Mouse (Mus musculus): ENCODE data around the gene 2310034G01Rik. TPM values are rescaled to one million over a fixed set of nuclear protein-coding genes. Genes with fewer than 3 reads are reported as not detected.

Gene 2310034G01Rik
- total RNA-seq, 2 experiments from 2014 or later, result 0.77 to 1.2 TPM

- peak in 1 of 2 experiments; percentile 30 for DNase-seq (ENCODE audit: low spot score in 2 of 2)
Observed at GRCm38 (mm10) chr19:46329031-46329641, 21.0 kb downstream of the 2310034G01Rik start.

DNA sequence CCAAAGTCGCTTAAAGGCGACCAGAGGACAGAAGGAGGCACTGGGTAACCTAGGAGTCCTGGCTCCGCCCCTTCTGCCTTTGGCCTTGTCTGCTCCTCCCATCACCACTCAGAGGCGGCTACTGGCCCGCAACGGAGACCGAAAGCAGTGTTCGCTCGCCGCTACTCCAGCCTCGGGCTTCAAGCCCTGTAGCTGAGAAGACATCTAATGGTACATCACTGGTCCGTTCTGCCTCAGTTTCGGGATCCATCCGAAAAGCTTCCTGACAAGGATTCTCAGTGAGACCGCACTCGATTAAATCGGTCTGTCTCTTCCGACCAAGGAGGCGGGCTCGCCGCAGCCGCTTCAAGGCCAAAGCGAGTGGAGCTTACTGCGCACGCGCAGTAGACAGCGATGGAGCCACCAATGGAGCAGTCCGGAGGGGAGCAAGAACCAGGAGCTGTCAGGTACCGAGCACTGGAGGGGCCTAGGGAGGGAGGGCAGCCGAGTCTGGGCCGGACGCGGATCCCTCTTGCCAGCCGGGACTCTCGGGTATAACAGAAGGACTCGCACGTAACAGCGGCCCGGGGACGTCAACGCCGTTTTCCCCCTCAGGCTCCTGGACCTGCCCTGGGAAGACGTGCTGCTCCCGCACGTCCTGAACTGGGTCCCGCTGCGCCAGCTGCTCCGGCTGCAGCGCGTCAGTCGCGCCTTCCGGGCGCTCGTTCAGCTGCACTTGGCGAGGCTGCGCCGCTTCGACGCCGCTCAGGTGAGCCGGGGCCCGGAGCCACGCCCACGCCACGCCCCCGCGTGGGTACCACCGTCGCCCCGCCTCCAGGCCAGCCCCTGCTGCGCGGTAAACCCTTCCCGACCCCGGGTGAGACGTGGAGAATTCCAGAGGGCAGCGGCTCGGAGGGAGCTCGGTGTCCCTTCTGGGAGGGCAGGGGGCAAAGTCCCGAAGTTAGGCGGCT, 21.7 kb downstream of the 2310034G01Rik start, which contains the start of gene Fbxl15:
Gene Fbxl15 (plus strand): TSS at position 104 of the 950 bp plus-strand sequence.
- peak; percentile 94 to 97 for DNase-seq (ENCODE audit: low spot score in 2 of 2)

GRCm38 (mm10) chr19:46327531-46328064, 22.5 kb downstream of the 2310034G01Rik start:
- no peak for DNase-seq (ENCODE audit: low spot score in 2 of 2)

DNA sequence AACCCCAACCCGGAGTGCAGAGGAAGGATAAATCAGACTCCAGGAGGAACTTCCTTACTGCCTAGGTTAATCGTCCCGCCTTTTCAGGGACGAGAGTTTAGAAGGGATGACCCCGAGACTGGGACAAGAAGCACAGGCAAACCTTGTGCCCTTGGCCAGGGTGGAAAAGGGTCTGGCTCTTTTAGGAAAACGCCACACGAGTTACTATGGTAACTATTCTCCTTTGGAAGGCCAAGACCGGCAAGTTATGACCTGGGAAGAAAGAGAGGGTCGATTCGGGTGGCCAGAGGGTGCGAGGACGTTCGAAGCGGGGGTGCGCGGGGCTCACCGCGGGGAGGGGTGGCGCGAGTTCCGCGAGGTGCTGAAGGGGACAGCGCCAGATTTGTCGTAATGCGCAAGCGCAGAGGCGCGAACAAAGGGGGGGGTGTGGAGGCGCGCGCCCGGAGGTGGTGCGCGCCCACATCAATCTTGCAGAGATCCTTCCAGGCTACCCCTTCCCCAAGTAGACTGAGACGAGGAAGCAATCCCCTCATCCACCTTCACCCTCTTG, 23.3 kb downstream of the 2310034G01Rik start, which contains the start of gene Psd:
Gene Psd (minus strand): TSS at position 401 of the 550 bp plus-strand sequence.
- DNase-seq (ENCODE audit: low spot score in 2 of 2), result peak in 1 of 2 experiments; percentile 80

DNA sequence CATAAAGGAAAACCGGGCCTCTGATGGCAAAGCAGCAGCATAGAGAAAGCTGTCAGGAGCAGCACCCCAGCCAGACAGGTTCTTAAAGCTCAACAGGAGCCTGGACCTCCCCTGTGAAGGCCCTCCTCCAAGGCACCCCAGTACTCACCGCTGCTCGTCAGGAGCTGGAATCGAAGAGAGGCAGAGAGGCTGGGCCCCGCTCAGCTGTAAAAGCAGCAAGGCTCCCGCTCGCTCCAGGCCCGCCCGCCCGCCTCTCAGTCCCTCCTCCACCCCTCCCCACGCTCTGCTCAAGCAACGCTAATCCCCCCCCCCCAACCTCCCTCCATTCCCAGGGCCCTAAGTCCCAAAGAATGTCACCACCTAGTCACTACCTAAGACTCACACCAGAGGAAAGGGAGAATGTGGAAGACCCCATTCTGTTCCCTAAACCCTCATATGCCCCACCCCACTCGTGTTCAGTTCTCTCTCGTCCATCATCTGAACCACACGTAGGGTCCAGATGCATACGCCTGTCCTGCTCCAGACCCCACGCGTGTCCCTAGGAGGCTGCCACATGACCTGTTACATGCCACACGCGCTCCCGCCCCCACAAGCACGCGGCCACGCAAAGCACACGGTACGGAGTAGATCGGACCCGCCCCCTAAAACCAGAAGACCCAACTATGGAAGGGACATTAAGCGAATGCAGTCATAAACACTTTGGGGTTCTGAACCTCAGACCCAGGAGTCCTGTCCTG, 23.9 kb downstream of the 2310034G01Rik start:
- DNase-seq (ENCODE audit: low spot score in 2 of 2), result no peak

- DNase-seq (ENCODE audit: low spot score in 2 of 2), result no peak
Observed at GRCm38 (mm10) chr19:46324918-46325317, 25.2 kb downstream of the 2310034G01Rik start.

DNA sequence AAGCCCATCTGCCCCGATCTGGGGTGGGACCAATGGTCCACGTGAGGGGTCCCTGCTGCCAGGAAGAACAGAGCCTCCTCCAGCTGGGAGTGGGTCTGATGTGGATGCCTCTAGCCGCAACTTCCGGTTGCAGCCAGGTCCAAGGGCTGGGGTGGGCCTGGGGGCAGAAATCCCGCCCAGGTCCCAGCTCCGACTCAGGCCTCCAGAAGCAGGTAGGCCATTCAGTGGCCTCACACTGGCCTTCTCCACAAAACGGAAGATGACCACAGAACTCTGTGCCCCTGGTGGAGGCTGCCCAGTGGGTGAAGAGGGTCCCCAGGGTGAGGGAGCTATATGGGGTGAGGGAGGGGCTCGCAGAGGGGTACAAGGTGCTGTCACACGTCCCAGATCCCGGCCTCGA, 25.7 kb downstream of the 2310034G01Rik start:
- no peak for DNase-seq (ENCODE audit: low spot score in 2 of 2)

GRCm38 (mm10) chr19:46323716-46324115, 26.4 kb downstream of the 2310034G01Rik start:
- DNase-seq (ENCODE audit: low spot score in 2 of 2), result no peak

GRCm38 (mm10) chr19:46322996-46323572, 27.0 kb downstream of the 2310034G01Rik start:
- DNase-seq (ENCODE audit: low spot score in 2 of 2), result no peak

DNA sequence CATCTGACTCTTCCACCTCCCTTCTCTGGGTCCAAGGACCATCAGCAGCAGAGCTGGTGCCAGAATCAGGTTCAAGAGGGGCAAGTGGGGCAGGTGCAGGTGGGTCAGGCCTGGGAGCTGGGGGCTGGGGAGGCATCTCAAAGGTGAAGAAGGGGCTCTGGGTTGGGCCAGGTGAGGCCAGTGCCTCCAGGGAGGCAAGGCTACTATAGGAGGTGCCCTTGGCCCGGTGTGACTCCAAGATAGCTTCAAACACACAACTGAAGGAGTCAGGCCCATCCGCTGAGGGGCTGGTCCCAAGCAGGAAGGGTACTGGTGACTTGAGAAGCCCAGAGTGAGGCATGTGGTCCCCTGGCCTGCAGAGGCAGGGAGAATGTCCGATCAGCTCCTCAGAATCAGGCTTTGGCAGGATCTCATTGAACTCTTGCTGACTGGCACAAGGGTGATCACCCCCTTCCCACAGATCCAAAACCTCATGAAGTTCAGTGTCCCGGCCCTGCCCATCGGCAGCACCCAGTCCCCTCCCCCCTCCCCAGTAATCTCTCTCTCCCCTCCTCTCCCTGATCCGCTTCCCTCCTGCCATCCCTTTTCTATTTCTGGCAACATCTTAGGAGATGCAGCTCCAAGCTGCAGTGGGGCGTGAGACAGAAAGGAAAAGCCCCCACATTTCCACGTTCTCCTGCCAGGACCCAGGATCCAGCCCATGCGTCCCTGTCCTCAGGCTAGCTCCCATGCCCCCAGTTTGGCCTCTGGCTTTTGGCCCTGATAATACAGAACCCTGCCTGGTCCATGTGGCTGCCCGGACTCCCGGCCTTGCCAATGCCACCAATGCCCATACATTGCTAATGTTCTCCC, 27.7 kb downstream of the 2310034G01Rik start:
- DNase-seq (ENCODE audit: low spot score in 2 of 2), result no peak

GRCm38 (mm10) chr19:46321101-46321943, 28.8 kb downstream of the 2310034G01Rik start:
- peak; percentile 68 to 69 for DNase-seq (ENCODE audit: low spot score in 2 of 2)

- peak in 1 of 2 experiments; percentile 21 for DNase-seq (ENCODE audit: low spot score in 2 of 2)
Observed at GRCm38 (mm10) chr19:46320076-46320785, 29.9 kb downstream of the 2310034G01Rik start.

GRCm38 (mm10) chr19:46318586-46319378, 31.3 kb downstream of the 2310034G01Rik start:
- peak; percentile 92 to 96 for DNase-seq (ENCODE audit: low spot score in 2 of 2)

DNA sequence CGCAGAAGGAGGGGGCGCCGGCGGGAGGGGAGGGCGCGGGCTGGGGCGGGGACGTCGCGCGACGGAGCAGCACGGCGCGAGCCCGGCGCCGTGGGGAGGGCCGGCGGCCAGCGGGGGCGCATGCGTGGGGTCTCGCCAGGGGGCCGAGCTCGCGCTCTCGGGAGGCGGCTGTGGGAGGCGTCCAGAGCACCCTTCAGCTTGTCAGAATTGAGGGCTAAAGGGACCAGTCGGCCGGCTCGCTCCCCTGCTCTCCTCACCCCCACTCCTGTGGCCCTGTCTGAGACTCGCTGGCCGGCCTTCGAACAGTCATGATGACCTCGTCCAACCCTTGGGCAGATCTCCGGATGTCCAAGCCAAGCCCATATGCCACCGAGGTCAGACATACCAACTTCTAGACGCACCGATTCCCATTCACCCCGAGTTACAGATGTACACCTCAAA, 32.1 kb downstream of the 2310034G01Rik start:
- peak; percentile 68 to 69 for DNase-seq (ENCODE audit: low spot score in 2 of 2)

- peak in 1 of 2 experiments; percentile 26 for DNase-seq (ENCODE audit: low spot score in 2 of 2)
Observed at GRCm38 (mm10) chr19:46317546-46317885, 32.6 kb downstream of the 2310034G01Rik start.

- DNase-seq (ENCODE audit: low spot score in 2 of 2), result peak; percentile 81 to 91
Observed at GRCm38 (mm10) chr19:46316846-46317545, 33.1 kb downstream of the 2310034G01Rik start.
